8 mouse cellular contexts compared by ENCODE assay signal in genomic region chr5:142901355-142901802, GRCm38 (mm10). TPM values are rescaled to one million over a fixed set of nuclear protein-coding genes. Genes with fewer than 3 reads are reported as not detected.
DNase-seq lines count a peak whose midpoint lies in the region; ATAC-seq and TF ChIP-seq lines count a peak whose summit lies in the region.

No protein-coding gene starts in this region.

- peaks cover 64% of the 10 kb centered on the region for H3K36me3 ChIP-seq in midbrain, embryonic 12.5 days
- H3K36me3 ChIP-seq in midbrain, postnatal 0 days (ENCODE audit: insufficient read depth, low read length), result peaks cover 49% of the 10 kb centered on the region
- H3K36me3 ChIP-seq in heart, embryonic 12.5 days, result peaks cover 74% of the 10 kb centered on the region

- H3K27ac ChIP-seq in midbrain, embryonic 12.5 days (replicated peaks), result peak overlapping the region; percentile 63; the same call in 1 of the 2 replicates
- H3K27ac ChIP-seq in midbrain, postnatal 0 days (ENCODE audit: low read depth, low read length), result no peak overlapping the region; the same call in 1 of the 2 replicates
- H3K27ac ChIP-seq in heart, embryonic 12.5 days (ENCODE audit: poor library complexity, severe bottlenecking), result peak overlapping the region; percentile 69; the same call in 1 of the 2 replicates

- no peak for TF ChIP-seq CTCF in midbrain, postnatal 0 days (IDR thresholded peaks at IDR 0.05)

- no peak overlapping the region for H3K4me2 ChIP-seq in midbrain, embryonic 12.5 days (replicated peaks)
- no peak overlapping the region for H3K4me2 ChIP-seq in midbrain, postnatal 0 days (ENCODE audit: low read depth, low read length, poor library complexity, severe bottlenecking)
- no peak overlapping the region for H3K4me2 ChIP-seq in heart, embryonic 12.5 days

- no peak overlapping the region for H3K4me3 ChIP-seq in midbrain, embryonic 12.5 days
- H3K4me3 ChIP-seq in midbrain, postnatal 0 days (ENCODE audit: low read depth, low read length), result no peak overlapping the region
- H3K4me3 ChIP-seq in heart, embryonic 12.5 days, result no peak overlapping the region

- no peaks in the 10 kb centered on the region for H3K9me3 ChIP-seq in midbrain, embryonic 12.5 days
- H3K9me3 ChIP-seq in midbrain, postnatal 0 days (ENCODE audit: low read length), result no peaks in the 10 kb centered on the region
- H3K9me3 ChIP-seq in heart, embryonic 12.5 days (replicated peaks), result no peaks in the 10 kb centered on the region

- WGBS in midbrain, embryonic 12.5 days, result 85% methylated on average over 7 of the region's 7 CpGs
- WGBS in midbrain, postnatal 0 days, result 82% methylated on average over 7 of the region's 7 CpGs
- 73% methylated on average over 7 of the region's 7 CpGs for WGBS in heart, embryonic 12.5 days

- ATAC-seq in midbrain, embryonic 12.5 days (ENCODE audit: low FRiP score, low read depth), result no peak
- ATAC-seq in midbrain, postnatal 0 days (ENCODE audit: low FRiP score), result no peak
- no peak for ATAC-seq in heart, embryonic 12.5 days (ENCODE audit: insufficient number of reproducible peaks, low FRiP score)

- peaks cover 20% of the 10 kb centered on the region for H3K4me1 ChIP-seq in midbrain, embryonic 12.5 days
- peaks cover 9% of the 10 kb centered on the region; the same call in 1 of the 2 replicates for H3K4me1 ChIP-seq in midbrain, postnatal 0 days (ENCODE audit: insufficient read depth, low read length)
- H3K4me1 ChIP-seq in heart, embryonic 12.5 days (replicated peaks), result peaks cover 22% of the 10 kb centered on the region

- no peak overlapping the region for H3K9ac ChIP-seq in midbrain, embryonic 12.5 days (replicated peaks)
- H3K9ac ChIP-seq in midbrain, postnatal 0 days (replicated peaks; ENCODE audit: low read length, poor library complexity, severe bottlenecking), result no peak overlapping the region
- H3K9ac ChIP-seq in heart, embryonic 12.5 days, result no peak overlapping the region

- DNase-seq in midbrain, postnatal 0 days (ENCODE audit: low spot score), result no peak
- peak; percentile 71 for DNase-seq in embryo, embryonic 10.5 days (ENCODE audit: low spot score)
- DNase-seq in lung, postnatal 10 days, result peak; percentile 78
- DNase-seq in testis, postnatal 10 days (ENCODE audit: low spot score), result peak; percentile 89
- DNase-seq in cerebellum, postnatal 4 days (ENCODE audit: low spot score in 2 of 2), result no peak
- no peak for DNase-seq in frontal cortex, adult 2 months (ENCODE audit: extremely low spot score in 1 of 2, low spot score in 1 of 2)

- H3K27me3 ChIP-seq in midbrain, embryonic 12.5 days, result no peaks in the 10 kb centered on the region
- H3K27me3 ChIP-seq in midbrain, postnatal 0 days (ENCODE audit: insufficient read depth, low read length), result no peaks in the 10 kb centered on the region
- H3K27me3 ChIP-seq in heart, embryonic 12.5 days (replicated peaks), result no peaks in the 10 kb centered on the region

RNA-seq across cellular contexts. Expression of gene Actb, which starts 5.2 kb away (rescaled TPM):
- polyA plus RNA-seq in midbrain, embryonic 12.5 days (2016; fragmentation: Nextera tagmentation; extraction: Ambion mirVana), result 12,547 and 14,098 TPM in 2 replicates
- 5,191 and 5,200 TPM in 2 replicates for total RNA-seq in midbrain, postnatal 0 days (2014; rRNA removed)
- polyA plus RNA-seq in midbrain, postnatal 0 days (2015; fragmentation: Nextera tagmentation; extraction: Ambion mirVana), result 15,915 and 17,004 TPM in 2 replicates
- 6,292 and 6,382 TPM in 2 replicates for polyA plus RNA-seq in heart, embryonic 12.5 days (2016; fragmentation: Nextera tagmentation; extraction: Ambion mirVana)
- polyA plus RNA-seq in frontal cortex, adult 2 months (2012; rRNA removed), result 2,513 and 2,530 TPM in 2 replicates

RNA-seq across cellular contexts. Expression of gene Fbxl18, which starts 6.2 kb away (rescaled TPM):
- polyA plus RNA-seq in midbrain, embryonic 12.5 days (2016; fragmentation: Nextera tagmentation; extraction: Ambion mirVana), result 27.7 and 28.9 TPM in 2 replicates
- total RNA-seq in midbrain, postnatal 0 days (2014; rRNA removed), result 52.8 and 67.5 TPM in 2 replicates
- polyA plus RNA-seq in midbrain, postnatal 0 days (2015; fragmentation: Nextera tagmentation; extraction: Ambion mirVana), result 25.5 and 27.5 TPM in 2 replicates
- polyA plus RNA-seq in heart, embryonic 12.5 days (2016; fragmentation: Nextera tagmentation; extraction: Ambion mirVana), result 11.5 and 12.9 TPM in 2 replicates
- polyA plus RNA-seq in frontal cortex, adult 2 months (2012; rRNA removed), result 20.2 and 22.4 TPM in 2 replicates

RNA-seq across cellular contexts. Expression of gene Fscn1, which starts 58.8 kb away (rescaled TPM):
- 707 and 742 TPM in 2 replicates for polyA plus RNA-seq in midbrain, embryonic 12.5 days (2016; fragmentation: Nextera tagmentation; extraction: Ambion mirVana)
- total RNA-seq in midbrain, postnatal 0 days (2014; rRNA removed), result 536 and 616 TPM in 2 replicates
- polyA plus RNA-seq in midbrain, postnatal 0 days (2015; fragmentation: Nextera tagmentation; extraction: Ambion mirVana), result 485 and 504 TPM in 2 replicates
- 201 and 205 TPM in 2 replicates for polyA plus RNA-seq in heart, embryonic 12.5 days (2016; fragmentation: Nextera tagmentation; extraction: Ambion mirVana)
- 304 and 315 TPM in 2 replicates for polyA plus RNA-seq in frontal cortex, adult 2 months (2012; rRNA removed)

Comparison
In these comparisons a context has a peak if more than half of its experiments do, and no peak if none do; other contexts are left out.
1. DNase-seq: peak in embryo, embryonic 10.5 days (single experiment), lung, postnatal 10 days (single experiment) and testis, postnatal 10 days (single experiment); none in midbrain, postnatal 0 days (single experiment), cerebellum, postnatal 4 days (0 of 2) and frontal cortex, adult 2 months (0 of 2).